Mouse (Mus musculus): ENCODE data around the gene Adgrl2.

DNA sequence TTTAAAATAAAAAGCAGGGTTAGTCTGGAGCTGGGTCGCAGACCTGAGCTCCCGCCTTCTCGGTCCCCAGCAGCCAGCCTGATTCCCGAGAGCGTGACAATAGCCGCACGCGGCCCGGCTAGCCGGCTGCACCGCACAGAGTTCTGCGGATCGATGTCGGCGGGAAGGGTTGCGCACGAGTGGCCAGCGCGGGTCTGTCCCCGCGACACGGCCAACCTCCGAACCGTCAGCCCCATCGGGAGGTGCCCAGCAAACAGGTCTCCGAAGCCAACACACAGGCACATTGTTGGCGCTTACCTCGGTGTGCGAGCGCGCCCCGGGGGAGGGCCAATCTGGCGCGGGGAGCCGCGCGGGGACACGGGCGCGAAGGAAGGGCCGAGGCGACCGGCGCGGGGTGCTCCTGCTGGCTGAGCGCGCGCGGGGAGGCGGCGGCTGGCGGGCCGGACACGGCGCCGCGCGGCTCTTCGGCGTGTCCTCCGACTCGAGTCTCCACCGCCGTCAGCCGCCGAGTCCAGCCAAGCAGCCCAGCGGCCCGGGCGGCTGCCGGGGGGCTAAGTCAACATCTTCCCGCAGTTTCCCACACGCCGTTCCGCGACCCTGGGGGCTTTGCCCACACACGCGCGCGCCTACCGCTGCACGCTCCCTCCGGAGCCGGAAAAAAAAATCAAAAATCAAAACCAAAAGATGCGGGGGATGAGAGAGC, 1.9 kb downstream of the Adgrl2 start:
- no peak for TF ChIP-seq MEF2A (IDR thresholded peaks at IDR 0.05; ENCODE audit: borderline replicate concordance, low read depth, low read length)
- no peak for TF ChIP-seq CTCF (conservative IDR thresholded peaks at IDR 0.05 in 1 of 2, IDR thresholded peaks at IDR 0.05 in 1 of 2; ENCODE audit: low read depth in 2 of 2, low read length in 2 of 2)
- no peak for TF ChIP-seq POLR2AphosphoS2 (IDR thresholded peaks at IDR 0.05; ENCODE audit: low read depth, low read length)
- no peak for TF ChIP-seq MAFK (IDR thresholded peaks at IDR 0.05; ENCODE audit: insufficient replicate concordance, low read length)
- TF ChIP-seq JUND (conservative IDR thresholded peaks at IDR 0.05; ENCODE audit: low read depth, low read length) = no peak
- no peak for TF ChIP-seq USF2 (conservative IDR thresholded peaks at IDR 0.05; ENCODE audit: low read depth, low read length)
- no peak for TF ChIP-seq JUN (IDR thresholded peaks at IDR 0.05; ENCODE audit: insufficient read depth, low read depth, low read length)
- TF ChIP-seq CHD2 (IDR thresholded peaks at IDR 0.05; ENCODE audit: low read length) = no peak
- TF ChIP-seq ZKSCAN1 (IDR thresholded peaks at IDR 0.05; ENCODE audit: borderline replicate concordance, low read depth, low read length) = no peak
- no peak for TF ChIP-seq UBTF (IDR thresholded peaks at IDR 0.05; ENCODE audit: low read depth, low read length)
- TF ChIP-seq POLR2A (IDR thresholded peaks at IDR 0.05; ENCODE audit: low read depth, low read length) = no peak
- TF ChIP-seq TCF12 (IDR thresholded peaks at IDR 0.05; ENCODE audit: low read depth, low read length) = no peak
- no peak for TF ChIP-seq PAX5 (IDR thresholded peaks at IDR 0.05; ENCODE audit: low read length)
- TF ChIP-seq E2F4 (IDR thresholded peaks at IDR 0.05; ENCODE audit: insufficient replicate concordance, low read depth, low read length) = no peak

All from CH12.LX (cell line).